Mouse (Mus musculus) stomach, postnatal 0 days (tissue): Measurements from ENCODE around the gene Ube2q1.

ENCODE experiments used
- CTCF ChIP-seq: IDR thresholded peaks from 2 replicates; pipeline ENCODE4 v1.5.1; 2016; ENCODE audit warnings: antibody characterized with exemption, low read depth, mild to moderate bottlenecking, moderate library complexity
- EP300 ChIP-seq: optimal IDR thresholded peaks from 2 replicates; pipeline ENCODE3; 2016; ENCODE audit warnings: antibody characterized with exemption

DNA sequence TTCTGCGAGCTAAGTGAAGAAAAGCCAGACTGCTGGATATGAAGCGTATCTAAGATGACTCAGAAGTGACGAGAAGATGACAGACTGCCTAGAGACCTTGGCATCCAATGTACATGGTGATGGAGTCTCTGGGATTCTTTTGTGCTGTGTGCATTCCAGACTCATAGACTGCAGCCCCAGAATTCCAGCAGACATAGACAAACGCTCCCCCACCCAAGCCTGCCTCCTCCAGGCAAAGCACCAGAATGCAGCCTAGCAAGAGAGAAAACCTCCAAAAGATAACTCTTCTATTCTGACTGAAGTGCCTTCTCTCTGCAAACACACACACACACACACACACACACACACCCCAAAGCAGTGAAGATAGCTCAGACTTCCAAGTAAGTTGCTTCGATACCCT, 22.3 kb downstream of the Ube2q1 start:
- TF ChIP-seq CTCF (peak; percentile 58), EP300 (no peak)
